Mouse (Mus musculus) heart, embryonic 13.5 days (tissue): ENCODE data around the gene Bzw1. TPM values are rescaled to one million over a fixed set of nuclear protein-coding genes. Genes with fewer than 3 reads are reported as not detected.

Experiments used
- ATAC-seq: fragments of 200-750 bp; cut with Nextera tagmentation; 2 replicates; pipeline ENCODE4 v1.8.0; 2017; ENCODE audit warnings: moderate TSS enrichment; ENCODE audit not compliant: insufficient number of reproducible peaks, low FRiP score, low TSS enrichment; ENCODE audit errors: extremely low read depth
- H3K27ac ChIP-seq: fragments of 300-500 bp; sonication (generic); replicated peaks from 2 replicates; pipeline ENCODE4 v1.5.1; 2015; ENCODE audit warnings: moderate library complexity, mild to moderate bottlenecking, inconsistent platforms
- H3K27me3 ChIP-seq: fragments of 300-500 bp; sonication (generic); replicated peaks from 2 replicates; pipeline ENCODE4 v1.6.1; 2015; ENCODE audit warnings: mild to moderate bottlenecking, inconsistent platforms
- H3K36me3 ChIP-seq: fragments of 300-500 bp; sonication (generic); 2 replicates; pipeline ENCODE4 v1.6.1; 2015; ENCODE audit warnings: mild to moderate bottlenecking, inconsistent platforms
- H3K4me1 ChIP-seq: fragments of 300-500 bp; sonication (generic); 2 replicates; pipeline ENCODE4 v1.6.1; 2015; ENCODE audit warnings: inconsistent platforms
- H3K4me2 ChIP-seq: fragments of 300-500 bp; sonication (generic); 2 replicates; pipeline ENCODE4 v1.6.1; 2015; ENCODE audit warnings: inconsistent platforms, mild to moderate bottlenecking, moderate library complexity
- H3K4me3 ChIP-seq: fragments of 300-500 bp; sonication (generic); 2 replicates; pipeline ENCODE4 v1.5.1; 2015; ENCODE audit warnings: moderate library complexity, mild to moderate bottlenecking, inconsistent platforms
- H3K9ac ChIP-seq: fragments of 300-500 bp; sonication (generic); 2 replicates; pipeline ENCODE4 v1.6.1; 2015; ENCODE audit warnings: inconsistent platforms, mild to moderate bottlenecking, moderate library complexity
- H3K9me3 ChIP-seq: fragments of 300-500 bp; sonication (generic); 2 replicates; pipeline ENCODE4 v1.6.1; 2016; ENCODE audit warnings: inconsistent platforms
- WGBS: fragments of 180-500 bp; shearing (Covaris S2); methylation state at CpG from one replicate; pipeline ENCODE4 v1.1.7; 2015; ENCODE audit warnings: mixed read lengths; 5-methylcytosine and 5-hydroxymethylcytosine counted together
- polyA plus RNA-seq: library from polyadenylated mRNA; unstranded; fragments of >200 nt; fragmentation: Nextera tagmentation; extraction: Ambion mirVana; gene quantifications from 2 replicates; pipeline ENCODE4 v1.2.1, GENCODE M21; 2015

Bzw1 gene
- polyA plus RNA-seq, 1 experiment from 2014 or later = 205 TPM

DNA sequence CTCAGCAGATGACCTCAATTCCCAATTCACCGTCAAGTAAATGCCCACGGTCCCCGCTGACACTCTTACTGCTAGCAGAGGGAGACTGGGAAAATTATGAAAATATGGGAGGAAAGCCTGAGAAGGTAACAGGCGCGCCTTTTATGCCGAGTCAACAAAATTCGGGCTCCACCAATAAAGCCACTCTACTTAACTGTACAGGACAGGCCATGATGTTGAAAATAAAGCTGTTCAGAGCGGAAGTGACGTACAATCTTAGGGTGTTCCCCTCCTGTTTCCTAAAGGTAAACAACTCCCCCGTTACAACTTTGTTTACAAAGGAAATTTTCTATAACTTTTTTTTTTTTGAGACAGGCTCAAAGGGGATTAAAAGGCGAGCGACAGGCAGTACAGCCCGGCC lies 30.2 kb downstream of the Bzw1 start:
- no peak for ATAC-seq
- peak overlapping the region; percentile 100 for H3K27ac ChIP-seq
- no peaks in the 10 kb centered on the region for H3K27me3 ChIP-seq
- H3K4me3 ChIP-seq = peak overlapping the region; percentile 99
- H3K4me1 ChIP-seq = peaks cover 28% of the 10 kb centered on the region
- H3K9me3 ChIP-seq = no peaks in the 10 kb centered on the region
- peak overlapping the region; percentile 89 for H3K4me2 ChIP-seq
- H3K36me3 ChIP-seq = peaks cover 37% of the 10 kb centered on the region
- 4% methylated on average over 13 of the region's 13 CpGs for WGBS
- peak overlapping the region; percentile 100 for H3K9ac ChIP-seq

DNA sequence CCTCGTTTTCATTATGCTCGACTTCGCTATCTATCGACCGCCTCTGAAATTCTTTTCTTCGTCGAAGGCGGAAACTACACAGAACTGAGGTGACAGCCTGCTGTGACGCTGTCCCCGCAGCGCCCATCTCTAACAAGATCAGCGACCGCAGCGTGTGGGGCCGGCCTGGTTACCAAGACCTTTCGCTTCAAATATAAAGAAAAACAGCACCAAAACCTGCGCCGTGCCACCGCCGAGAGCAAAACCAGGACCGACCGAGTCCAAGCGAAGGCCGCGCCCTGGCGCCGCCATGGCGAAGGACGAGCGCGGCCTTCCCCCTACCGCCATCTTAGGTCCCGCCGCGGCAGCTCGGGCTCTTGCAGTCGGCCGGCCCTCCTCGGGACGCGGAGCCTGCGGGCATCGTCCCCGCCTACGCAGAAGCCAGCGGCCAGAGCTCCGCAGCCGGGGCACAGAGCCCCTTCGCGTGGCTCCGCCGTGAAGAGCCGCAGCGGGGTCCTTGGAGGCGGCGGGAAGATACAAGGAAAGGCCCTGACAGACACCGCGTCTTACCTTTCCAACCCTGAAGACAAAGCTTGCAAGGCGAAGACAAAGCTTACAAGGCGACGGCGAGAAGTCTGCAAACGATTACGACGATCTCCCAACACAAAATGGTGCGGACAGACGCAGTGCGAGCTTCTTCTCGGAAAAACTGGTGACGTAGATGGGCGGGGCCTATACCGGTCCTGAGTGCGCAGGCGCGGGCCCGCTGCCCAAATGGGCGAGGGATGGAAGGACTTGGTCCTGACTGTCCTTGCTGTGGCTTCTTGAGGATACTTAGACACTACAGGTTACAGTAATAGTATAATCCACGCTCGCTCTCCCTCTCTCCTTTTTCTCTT lies 30.9 kb downstream of the Bzw1 start, which contains the start of gene Clk1:
Gene Clk1, minus strand, starts transcription at position 696 of the 878 bp plus-strand sequence.
- peaks cover 29% of the 10 kb centered on the region for H3K36me3 ChIP-seq
- peak within 1 kb of the TSS; percentile 99 for H3K4me3 ChIP-seq
- peak within 1 kb of the TSS; percentile 100 for H3K9ac ChIP-seq
- H3K27me3 ChIP-seq = no peaks in the 10 kb centered on the region
- H3K9me3 ChIP-seq = no peaks in the 10 kb centered on the region
- peaks cover 28% of the 10 kb centered on the region for H3K4me1 ChIP-seq
- peak within 1 kb of the TSS; percentile 100 for H3K27ac ChIP-seq
- ATAC-seq = peak; percentile 87
- WGBS = under 1% methylated on average over 79 of the region's 79 CpGs
- peak within 1 kb of the TSS; percentile 89 for H3K4me2 ChIP-seq

- 84% methylated on average over 3 of the region's 3 CpGs for WGBS
- H3K4me1 ChIP-seq = peaks cover 25% of the 10 kb centered on the region
- H3K27me3 ChIP-seq = no peaks in the 10 kb centered on the region
- peaks cover 20% of the 10 kb centered on the region for H3K36me3 ChIP-seq
- H3K4me3 ChIP-seq = no peak overlapping the region; the same call in 1 of the 2 replicates
- H3K27ac ChIP-seq = peak overlapping the region; percentile 100
- H3K9ac ChIP-seq = no peak overlapping the region
- H3K9me3 ChIP-seq = no peaks in the 10 kb centered on the region
- H3K4me2 ChIP-seq = peak overlapping the region; percentile 89; the same call in 1 of the 2 replicates
- no peak for ATAC-seq
Measured at GRCm38 (mm10) chr1:58424551-58424950, 31.9 kb downstream of the Bzw1 start.

- H3K4me3 ChIP-seq = peak overlapping the region; percentile 77
- ATAC-seq = no peak
- peaks cover 28% of the 10 kb centered on the region for H3K4me1 ChIP-seq
- WGBS = 8% methylated on average over 10 of the region's 10 CpGs
- H3K4me2 ChIP-seq = peak overlapping the region; percentile 79
- H3K9ac ChIP-seq = peak overlapping the region; percentile 86
- H3K36me3 ChIP-seq = peaks cover 46% of the 10 kb centered on the region
- H3K27me3 ChIP-seq = no peaks in the 10 kb centered on the region
- peak overlapping the region; percentile 94 for H3K27ac ChIP-seq
- H3K9me3 ChIP-seq = no peaks in the 10 kb centered on the region
Measured at GRCm38 (mm10) chr1:58444691-58445090, 52.0 kb downstream of the Bzw1 start.

- peak; percentile 88 for ATAC-seq
- under 1% methylated on average over 33 of the region's 33 CpGs for WGBS
- Histone ChIP-seq H3K4me3 (peak within 1 kb of the TSS; percentile 77), H3K9ac (peak within 1 kb of the TSS; percentile 86), H3K9me3 (no peaks in the 10 kb centered on the region), H3K27ac (peak within 1 kb of the TSS; percentile 94), H3K4me1 (peaks cover 28% of the 10 kb centered on the region), H3K36me3 (peaks cover 41% of the 10 kb centered on the region), H3K27me3 (no peaks in the 10 kb centered on the region), H3K4me2 (peak within 1 kb of the TSS; percentile 79)
Measured at GRCm38 (mm10) chr1:58445143-58445722, 52.5 kb downstream of the Bzw1 start, which contains the start of the genes Nif3l1 and Ppil3. Gene Nif3l1 (plus strand): TSS chr1:58445151. Gene Ppil3 (minus strand): TSS chr1:58445486.

DNA sequence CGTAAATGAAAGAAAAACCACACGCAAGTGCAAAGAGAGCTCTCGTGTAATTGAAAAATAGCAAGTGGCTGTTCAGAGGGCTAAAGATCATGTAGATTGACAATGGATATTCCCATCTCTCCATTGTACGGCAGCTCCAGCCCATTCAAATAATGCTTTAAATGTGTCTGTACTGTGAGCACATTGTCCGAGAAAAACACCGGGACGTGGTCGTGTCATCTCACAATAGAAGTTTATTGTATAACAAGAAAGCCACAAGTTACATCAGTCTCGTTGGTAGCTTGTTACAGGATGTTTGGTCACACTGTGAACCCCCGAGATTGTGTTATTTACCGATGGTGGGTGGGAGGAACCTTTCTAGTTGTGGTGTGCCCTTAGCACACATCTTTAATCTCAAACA lies 53.2 kb downstream of the Bzw1 start:
- Histone ChIP-seq H3K9me3 (no peaks in the 10 kb centered on the region), H3K4me3 (peak overlapping the region; percentile 77), H3K4me1 (peaks cover 28% of the 10 kb centered on the region), H3K27ac (peak overlapping the region; percentile 94), H3K9ac (peak overlapping the region; percentile 86), H3K36me3 (peaks cover 41% of the 10 kb centered on the region), H3K27me3 (no peaks in the 10 kb centered on the region), H3K4me2 (peak overlapping the region; percentile 79)
- 11% methylated on average over 11 of the region's 11 CpGs for WGBS
- no peak for ATAC-seq

- 92% methylated on average over 7 of the region's 7 CpGs for WGBS
- H3K9ac ChIP-seq = no peak overlapping the region
- H3K36me3 ChIP-seq = peaks cover 42% of the 10 kb centered on the region
- no peaks in the 10 kb centered on the region for H3K27me3 ChIP-seq
- peaks cover 28% of the 10 kb centered on the region for H3K4me1 ChIP-seq
- no peaks in the 10 kb centered on the region for H3K9me3 ChIP-seq
- no peak for ATAC-seq
- no peak overlapping the region for H3K4me2 ChIP-seq
- no peak overlapping the region for H3K4me3 ChIP-seq
- no peak overlapping the region for H3K27ac ChIP-seq
Measured at GRCm38 (mm10) chr1:58447766-58448165, 55.1 kb downstream of the Bzw1 start.

- 77% methylated on average over 7 of the region's 7 CpGs for WGBS
- peaks cover 28% of the 10 kb centered on the region for H3K4me1 ChIP-seq
- H3K27me3 ChIP-seq = no peaks in the 10 kb centered on the region
- no peak overlapping the region for H3K4me2 ChIP-seq
- no peaks in the 10 kb centered on the region for H3K9me3 ChIP-seq
- peaks cover 49% of the 10 kb centered on the region for H3K36me3 ChIP-seq
- no peak for ATAC-seq
- no peak overlapping the region for H3K4me3 ChIP-seq
- no peak overlapping the region for H3K9ac ChIP-seq
- H3K27ac ChIP-seq = no peak overlapping the region
Measured at GRCm38 (mm10) chr1:58448396-58448795, 55.7 kb downstream of the Bzw1 start.

DNA sequence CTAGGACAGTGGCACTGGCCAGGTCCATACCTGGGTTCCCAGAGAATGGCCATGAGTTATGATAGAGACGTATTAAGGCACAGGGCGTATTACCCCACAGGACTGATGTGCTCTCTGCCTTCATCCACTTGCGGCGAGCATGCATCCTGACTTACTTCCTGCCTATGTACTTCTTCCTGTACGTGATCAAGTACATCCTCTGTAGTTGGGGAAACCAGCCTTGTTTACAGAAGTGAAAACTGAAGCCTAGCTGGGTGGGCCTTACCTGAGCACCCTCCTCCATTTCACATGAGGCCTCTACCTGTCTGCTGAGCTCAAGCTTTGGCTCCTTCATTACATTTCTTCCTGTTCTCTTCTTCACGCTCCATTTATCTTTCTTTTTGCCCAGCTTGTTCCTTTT lies 61.6 kb downstream of the Bzw1 start:
- H3K27me3 ChIP-seq = no peaks in the 10 kb centered on the region
- no peak for ATAC-seq
- no peaks in the 10 kb centered on the region for H3K9me3 ChIP-seq
- peaks cover 13% of the 10 kb centered on the region for H3K4me1 ChIP-seq
- H3K4me3 ChIP-seq = no peak overlapping the region
- no peak overlapping the region for H3K9ac ChIP-seq
- H3K27ac ChIP-seq = no peak overlapping the region
- H3K4me2 ChIP-seq = no peak overlapping the region
- H3K36me3 ChIP-seq = peaks cover 90% of the 10 kb centered on the region
- 89% methylated on average over 6 of the region's 6 CpGs for WGBS
